Mouse (Mus musculus) limb, embryonic 14.5 days (tissue): Measurements from ENCODE around the gene Asic3. TPM values are rescaled to one million over a fixed set of nuclear protein-coding genes. Genes with fewer than 3 reads are reported as not detected.

Experiments used
- ATAC-seq: fragments of 200-750 bp; cut with Nextera tagmentation; 2 replicates; pipeline ENCODE4 v1.8.0; 2017; ENCODE audit warnings: low read depth, moderate number of reproducible peaks, moderate TSS enrichment; ENCODE audit not compliant: low FRiP score
- DNase-seq: peaks from one replicate; pipeline ENCODE4 v3.0.0-alpha.2; 2015; ENCODE audit warnings: low spot score
- H3K27ac ChIP-seq: fragments of 300-500 bp; sonication (generic); replicated peaks from 2 replicates; pipeline ENCODE4 v1.5.1; 2014; ENCODE audit warnings: low read depth, mild to moderate bottlenecking, low read length, moderate library complexity, mixed read lengths
- H3K27me3 ChIP-seq: fragments of 300-500 bp; sonication (generic); 2 replicates; pipeline ENCODE4 v1.6.1; 2014; ENCODE audit warnings: low read length, mixed read lengths; ENCODE audit not compliant: control insufficient read depth, insufficient read depth
- H3K36me3 ChIP-seq: fragments of 300-500 bp; sonication (generic); 2 replicates; pipeline ENCODE4 v1.6.1; 2014; ENCODE audit warnings: mild to moderate bottlenecking, low read length, moderate library complexity, mixed read lengths; ENCODE audit not compliant: control insufficient read depth, insufficient read depth
- H3K4me1 ChIP-seq: fragments of 300-500 bp; sonication (generic); 2 replicates; pipeline ENCODE4 v1.6.1; 2014; ENCODE audit warnings: antibody characterized with exemption, low read length, mixed read lengths; ENCODE audit not compliant: control insufficient read depth, insufficient read depth
- H3K4me2 ChIP-seq: fragments of 300-500 bp; sonication (generic); replicated peaks from 2 replicates; pipeline ENCODE4 v1.6.1; 2014; ENCODE audit warnings: low read depth, mild to moderate bottlenecking, low read length, moderate library complexity; ENCODE audit not compliant: severe bottlenecking
- H3K4me3 ChIP-seq: fragments of 300-500 bp; sonication (generic); replicated peaks from 2 replicates; pipeline ENCODE4 v1.5.1; 2014; ENCODE audit warnings: low read length
- H3K9ac ChIP-seq: fragments of 300-500 bp; sonication (generic); 2 replicates; pipeline ENCODE4 v1.6.1; 2014; ENCODE audit warnings: mild to moderate bottlenecking, low read depth, low read length, moderate library complexity; ENCODE audit not compliant: severe bottlenecking
- H3K9me3 ChIP-seq: fragments of 300-500 bp; sonication (generic); 2 replicates; pipeline ENCODE4 v1.6.1; 2016; ENCODE audit warnings: low read length; ENCODE audit not compliant: control insufficient read depth
- POLR2A ChIP-seq: fragments of 200-500 bp; IDR thresholded peaks from 2 replicates; pipeline ENCODE4 v1.8.0; 2012; ENCODE audit warnings: inconsistent platforms, mild to moderate bottlenecking, moderate library complexity, borderline replicate concordance; ENCODE audit not compliant: insufficient read depth, insufficient read length; ENCODE audit errors: extremely low read depth
- WGBS: fragments of 180-500 bp; shearing (Covaris S2); extraction: QIAGEN DNeasy Blood & Tissue Kit; methylation state at CpG from one replicate; pipeline ENCODE4 v1.1.7; 2014; 5-methylcytosine and 5-hydroxymethylcytosine counted together
- polyA plus RNA-seq, 2 experiments: library from polyadenylated mRNA; depleted of rRNA in 1 of 2; stranded (reverse) in 1 of 2; unstranded in 1 of 2; fragments of >200 nt; fragmentation: Nextera tagmentation in 1 of 2; extraction: Ambion mirVana in 1 of 2; gene quantifications; 2 replicates each; pipeline versions ENCODE4 v1.2.1 to v1.2.3; 2012 to 2014

Asic3 gene
- polyA plus RNA-seq, 2 experiments: 0.36 to 3.0 TPM

- no peak overlapping the region for H3K27ac ChIP-seq
- H3K4me1 ChIP-seq: peaks cover 33% of the 10 kb centered on the region
- H3K4me2 ChIP-seq: peak overlapping the region; percentile 94
- WGBS: 16% methylated on average over 7 of the region's 9 CpGs
- peak overlapping the region; percentile 28; the same call in 1 of the 2 replicates for H3K9ac ChIP-seq
- no peaks in the 10 kb centered on the region for H3K27me3 ChIP-seq
- peaks cover 47% of the 10 kb centered on the region for H3K36me3 ChIP-seq
- TF ChIP-seq POLR2A: no peak
- DNase-seq (no peak), ATAC-seq (no peak)
- no peaks in the 10 kb centered on the region for H3K9me3 ChIP-seq
- H3K4me3 ChIP-seq: no peak overlapping the region
Observed at GRCm38 (mm10) chr5:24428596-24428995, 15.4 kb downstream of the Asic3 start.

GRCm38 (mm10) chr5:24433993-24434392 is 20.8 kb downstream of the Asic3 start:
- Histone ChIP-seq H3K27me3 (no peaks in the 10 kb centered on the region), H3K9me3 (no peaks in the 10 kb centered on the region), H3K4me1 (no peaks in the 10 kb centered on the region), H3K4me2 (no peak overlapping the region), H3K9ac (no peak overlapping the region), H3K36me3 (peaks cover 96% of the 10 kb centered on the region), H3K4me3 (no peak overlapping the region), H3K27ac (no peak overlapping the region)
- DNase-seq (no peak), ATAC-seq (no peak)
- WGBS: 88% methylated on average over 8 of the region's 8 CpGs
- TF ChIP-seq POLR2A: no peak

DNA sequence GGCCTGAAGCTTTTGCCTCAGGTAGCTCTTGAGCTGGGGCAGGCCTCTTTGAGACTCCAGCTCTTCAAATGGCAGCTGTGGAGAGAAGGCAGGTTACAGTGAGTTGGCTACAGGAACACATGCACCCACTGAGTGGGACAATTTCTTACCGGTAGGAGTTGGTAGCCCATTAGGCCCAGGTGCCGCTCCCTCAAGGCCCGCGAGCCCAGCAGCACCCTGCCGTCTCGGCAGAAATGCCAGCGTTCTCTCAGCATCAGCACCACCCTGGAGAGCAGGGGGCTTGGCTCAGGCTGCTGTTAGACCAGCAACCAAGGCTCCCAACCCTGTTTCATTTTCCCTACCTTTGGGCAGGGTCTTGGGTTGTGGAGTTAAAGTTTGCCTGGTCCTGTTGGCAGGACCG is 28.0 kb downstream of the Asic3 start:
- Histone ChIP-seq H3K9me3 (no peaks in the 10 kb centered on the region), H3K27ac (no peak overlapping the region), H3K9ac (no peak overlapping the region), H3K36me3 (peaks cover 69% of the 10 kb centered on the region), H3K4me3 (no peak overlapping the region), H3K27me3 (no peaks in the 10 kb centered on the region), H3K4me2 (no peak overlapping the region), H3K4me1 (peaks cover 10% of the 10 kb centered on the region)
- WGBS: 94% methylated on average over 8 of the region's 8 CpGs
- TF ChIP-seq POLR2A: no peak
- DNase-seq (no peak), ATAC-seq (no peak)

DNA sequence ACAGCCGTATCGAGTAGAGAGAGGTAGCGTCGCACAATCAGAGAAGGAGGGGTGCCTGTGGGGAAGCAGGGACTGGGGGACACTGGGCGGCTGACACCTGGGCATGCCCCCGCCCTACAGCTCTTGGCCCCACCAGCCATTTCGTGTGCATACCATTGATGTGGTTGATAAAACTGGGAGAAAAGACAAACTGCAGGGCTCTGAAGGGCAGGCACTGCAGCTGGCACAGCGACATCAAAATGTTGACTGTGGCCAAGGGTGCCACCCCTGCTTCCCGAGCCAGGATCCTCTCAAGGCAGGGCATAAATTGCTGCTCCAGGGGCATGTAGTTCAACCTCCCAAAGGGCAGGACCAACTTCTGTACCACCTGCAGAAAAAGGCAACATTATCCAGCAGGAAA is 28.8 kb downstream of the Asic3 start:
- Histone ChIP-seq H3K27ac (no peak overlapping the region), H3K36me3 (peaks cover 61% of the 10 kb centered on the region), H3K27me3 (no peaks in the 10 kb centered on the region), H3K4me3 (no peak overlapping the region), H3K4me1 (peaks cover 13% of the 10 kb centered on the region), H3K9me3 (no peaks in the 10 kb centered on the region), H3K4me2 (no peak overlapping the region), H3K9ac (no peak overlapping the region)
- ATAC-seq (no peak), DNase-seq (no peak)
- TF ChIP-seq POLR2A: no peak
- 83% methylated on average over 9 of the region's 9 CpGs for WGBS

DNA sequence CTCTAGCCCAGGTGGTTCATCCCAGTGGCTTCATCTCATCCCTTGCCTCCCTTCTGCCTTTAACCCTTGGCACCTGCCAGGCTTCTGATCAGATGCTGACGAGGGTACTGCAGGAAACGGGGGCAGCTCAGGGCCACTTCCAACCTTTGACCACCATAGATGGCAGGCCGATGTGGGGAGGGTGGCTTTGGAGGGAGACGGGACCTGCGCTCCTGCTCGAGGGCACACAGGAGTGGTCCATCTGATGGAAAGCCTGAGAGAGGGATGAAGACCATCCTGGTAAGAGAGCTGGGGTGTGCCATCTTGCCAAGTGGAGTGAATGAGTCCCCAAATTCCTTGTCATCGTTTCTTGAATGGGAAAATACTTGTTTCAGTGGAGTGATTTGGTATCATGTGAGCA is 30.0 kb downstream of the Asic3 start:
- WGBS: 92% methylated on average over 7 of the region's 7 CpGs
- peaks cover 52% of the 10 kb centered on the region for H3K36me3 ChIP-seq
- no peak overlapping the region for H3K4me2 ChIP-seq
- H3K9ac ChIP-seq: no peak overlapping the region
- peaks cover 21% of the 10 kb centered on the region for H3K4me1 ChIP-seq
- H3K27ac ChIP-seq: no peak overlapping the region
- no peak for TF ChIP-seq POLR2A
- no peak overlapping the region for H3K4me3 ChIP-seq
- DNase-seq (no peak), ATAC-seq (no peak)
- no peaks in the 10 kb centered on the region for H3K9me3 ChIP-seq
- H3K27me3 ChIP-seq: no peaks in the 10 kb centered on the region

DNA sequence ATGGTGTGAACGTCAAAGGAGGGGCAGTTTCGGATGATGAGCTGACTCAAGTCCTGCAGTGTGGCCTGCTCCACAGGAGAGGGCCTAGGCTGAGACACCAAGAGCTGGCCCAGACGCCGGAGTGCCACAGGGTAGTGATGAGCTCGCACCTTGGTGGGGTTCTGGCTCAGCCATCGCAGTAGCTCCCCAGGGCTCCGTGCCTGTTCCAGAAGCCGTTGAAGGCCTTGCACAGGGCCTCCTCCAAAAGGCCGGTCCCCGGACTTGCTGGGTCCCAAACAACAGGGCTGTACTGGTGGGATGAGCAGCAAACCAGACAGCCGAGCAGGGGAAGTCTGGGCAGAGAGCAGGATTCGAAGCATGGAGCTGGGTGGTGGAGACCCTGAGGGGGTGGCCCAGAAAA is 30.7 kb downstream of the Asic3 start:
- Histone ChIP-seq H3K27me3 (no peaks in the 10 kb centered on the region), H3K9ac (peak overlapping the region; percentile 94), H3K36me3 (peaks cover 45% of the 10 kb centered on the region), H3K4me1 (peaks cover 21% of the 10 kb centered on the region), H3K27ac (no peak overlapping the region), H3K4me2 (peak overlapping the region; percentile 86), H3K4me3 (peak overlapping the region; percentile 94), H3K9me3 (no peaks in the 10 kb centered on the region)
- ATAC-seq: no peak
- WGBS: 83% methylated on average over 12 of the region's 12 CpGs
- no peak for TF ChIP-seq POLR2A
- no peak for DNase-seq
